In the genomic region with DNA sequence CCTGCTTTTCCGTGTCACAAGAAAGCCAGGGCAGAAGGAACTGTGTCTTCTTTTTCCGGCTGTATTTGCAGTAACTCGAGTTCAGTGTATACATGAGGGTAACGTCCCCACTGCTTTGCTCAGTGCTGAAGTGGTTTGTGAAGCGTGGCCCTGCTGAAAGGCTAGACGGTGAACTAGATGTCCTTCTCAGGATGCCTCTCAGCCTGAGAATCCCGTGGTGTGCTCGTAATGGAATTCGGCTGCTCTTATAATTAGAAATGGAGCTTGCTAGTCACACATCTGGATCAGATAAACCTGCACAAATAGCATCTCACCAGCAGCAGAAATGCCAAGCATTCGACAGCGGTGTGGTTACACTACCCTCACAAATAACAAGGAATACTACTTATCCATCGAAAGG, we compare ENCODE assay signal across 19 mouse cellular contexts. TPM values are rescaled to one million over a fixed set of nuclear protein-coding genes. Genes with fewer than 3 reads are reported as not detected.
DNase-seq lines count a peak whose midpoint lies in the region; ATAC-seq lines count a peak whose summit lies in the region.
"Had no signal": no experiment of that assay in that cellular context is flagged by ENCODE, and none has a peak within 500 bp of the region (broad histone marks: within the 10 kb centered on the region; RNA-seq: fewer than 3 reads in every experiment).

No protein-coding gene starts in this region.

- no peaks in the 10 kb centered on the region for H3K27me3 ChIP-seq in heart, embryonic 12.5 days (replicated peaks)
- no peaks in the 10 kb centered on the region for H3K27me3 ChIP-seq in midbrain, embryonic 13.5 days
- no peaks in the 10 kb centered on the region for H3K27me3 ChIP-seq in midbrain, embryonic 14.5 days (ENCODE audit: control insufficient read depth, insufficient read depth, low read length)
- no peaks in the 10 kb centered on the region for H3K27me3 ChIP-seq in embryonic facial prominence, embryonic 14.5 days (replicated peaks; ENCODE audit: control insufficient read depth, insufficient read depth, low read length)
- no peaks in the 10 kb centered on the region for H3K27me3 ChIP-seq in kidney, embryonic 14.5 days (ENCODE audit: control insufficient read depth, insufficient read depth, low read length)
- H3K27me3 ChIP-seq: forebrain, embryonic 12.5 days; liver, embryonic 15.5 days had no signal

- H3K27ac ChIP-seq in heart, embryonic 12.5 days (ENCODE audit: poor library complexity, severe bottlenecking): peak overlapping the region; percentile 87
- H3K27ac ChIP-seq in midbrain, embryonic 13.5 days: 0 out of 2 replicates have a peak overlapping the region, but pooled peaks have one; percentile 20
- H3K27ac ChIP-seq in midbrain, embryonic 14.5 days (replicated peaks; ENCODE audit: low read depth, low read length): no peak overlapping the region
- H3K27ac ChIP-seq in embryonic facial prominence, embryonic 14.5 days (replicated peaks; ENCODE audit: low read depth, low read length): peak overlapping the region; percentile 46; the same call in 1 of the 2 replicates
- no peak overlapping the region for H3K27ac ChIP-seq in kidney, embryonic 14.5 days (ENCODE audit: low read depth, low read length)
- H3K27ac ChIP-seq: forebrain, embryonic 12.5 days; liver, embryonic 15.5 days had no signal

- H3K9me3 ChIP-seq in heart, embryonic 12.5 days (replicated peaks): no peaks in the 10 kb centered on the region
- no peaks in the 10 kb centered on the region for H3K9me3 ChIP-seq in midbrain, embryonic 13.5 days
- H3K9me3 ChIP-seq in midbrain, embryonic 14.5 days (ENCODE audit: control insufficient read depth, low read length): no peaks in the 10 kb centered on the region
- H3K9me3 ChIP-seq in embryonic facial prominence, embryonic 14.5 days (ENCODE audit: control insufficient read depth, low read length): no peaks in the 10 kb centered on the region
- H3K9me3 ChIP-seq in kidney, embryonic 14.5 days (ENCODE audit: control insufficient read depth, low read length): no peaks in the 10 kb centered on the region
- H3K9me3 ChIP-seq: forebrain, embryonic 12.5 days; G1E; liver, embryonic 15.5 days had no signal

- H3K4me3 ChIP-seq in heart, embryonic 12.5 days: no peak overlapping the region
- no peak overlapping the region for H3K4me3 ChIP-seq in midbrain, embryonic 13.5 days (replicated peaks)
- no peak overlapping the region for H3K4me3 ChIP-seq in midbrain, embryonic 14.5 days (replicated peaks; ENCODE audit: low read depth, low read length)
- H3K4me3 ChIP-seq in embryonic facial prominence, embryonic 14.5 days (ENCODE audit: low read depth, low read length): no peak overlapping the region
- H3K4me3 ChIP-seq in kidney, embryonic 14.5 days (ENCODE audit: low read length): no peak overlapping the region
- H3K4me3 ChIP-seq: forebrain, embryonic 12.5 days; liver, embryonic 15.5 days had no signal

- WGBS in heart, embryonic 12.5 days: 36% methylated on average over 12 of the region's 12 CpGs
- WGBS in midbrain, embryonic 13.5 days: 81% methylated on average over 12 of the region's 12 CpGs
- WGBS in midbrain, embryonic 14.5 days: 77% methylated on average over 12 of the region's 12 CpGs
- 22% methylated on average over 12 of the region's 12 CpGs for WGBS in embryonic facial prominence, embryonic 14.5 days
- 55% methylated on average over 12 of the region's 12 CpGs for WGBS in kidney, embryonic 14.5 days

- no peaks in the 10 kb centered on the region; the same call in 1 of the 2 replicates for H3K36me3 ChIP-seq in heart, embryonic 12.5 days
- H3K36me3 ChIP-seq in midbrain, embryonic 13.5 days: no peaks in the 10 kb centered on the region
- no peaks in the 10 kb centered on the region for H3K36me3 ChIP-seq in midbrain, embryonic 14.5 days (ENCODE audit: control insufficient read depth, insufficient read depth, low read length)
- H3K36me3 ChIP-seq in embryonic facial prominence, embryonic 14.5 days (ENCODE audit: control insufficient read depth, insufficient read depth, low read length): no peaks in the 10 kb centered on the region
- no peaks in the 10 kb centered on the region for H3K36me3 ChIP-seq in kidney, embryonic 14.5 days (ENCODE audit: control insufficient read depth, insufficient read depth, low read length)
- H3K36me3 ChIP-seq: forebrain, embryonic 12.5 days; G1E; liver, embryonic 15.5 days had no signal

- intact Hi-C loops in heart, postnatal 25 days (cut with DNase I): no loop called here

- DNase-seq in heart, postnatal 25 days (ENCODE audit: low spot score): no peak
- DNase-seq in midbrain, embryonic 14.5 days: no peak
- DNase-seq in embryonic facial prominence, embryonic 14.5 days (ENCODE audit: low spot score): peak; percentile 61
- DNase-seq in skeletal muscle tissue, adult 2 months (ENCODE audit: low read depth, low spot score): peak; percentile 34
- no peak for DNase-seq in kidney, postnatal 25 days
- DNase-seq: cerebellum, postnatal 10 days; kidney, adult 11 months; kidney, postnatal 14 days; lung, postnatal 14 days; thymus, postnatal 4 days had no signal

- ATAC-seq in heart, embryonic 12.5 days (ENCODE audit: insufficient number of reproducible peaks, low FRiP score): no peak
- no peak for ATAC-seq in midbrain, embryonic 13.5 days
- no peak for ATAC-seq in midbrain, embryonic 14.5 days (ENCODE audit: low FRiP score, low TSS enrichment)
- no peak for ATAC-seq in embryonic facial prominence, embryonic 14.5 days (ENCODE audit: low read depth)
- ATAC-seq in kidney, embryonic 14.5 days (ENCODE audit: low FRiP score, low TSS enrichment): no peak
- ATAC-seq: CD4-positive, CD25-positive, alpha-beta regulatory T cell, adult 4 months; hindbrain, embryonic 16.5 days had no signal

- H3K4me2 ChIP-seq in heart, embryonic 12.5 days: no peak overlapping the region
- H3K4me2 ChIP-seq in midbrain, embryonic 13.5 days (replicated peaks): no peak overlapping the region
- no peak overlapping the region for H3K4me2 ChIP-seq in midbrain, embryonic 14.5 days (ENCODE audit: low read length)
- H3K4me2 ChIP-seq in embryonic facial prominence, embryonic 14.5 days (ENCODE audit: low read depth, low read length): no peak overlapping the region
- no peak overlapping the region for H3K4me2 ChIP-seq in kidney, embryonic 14.5 days (replicated peaks; ENCODE audit: low read depth, low read length)
- H3K4me2 ChIP-seq: forebrain, embryonic 12.5 days; liver, embryonic 15.5 days; midbrain, embryonic 11.5 days had no signal

- peaks cover 89% of the 10 kb centered on the region for H3K4me1 ChIP-seq in heart, embryonic 12.5 days (replicated peaks)
- H3K4me1 ChIP-seq in midbrain, embryonic 13.5 days (replicated peaks): peaks cover 20% of the 10 kb centered on the region; the same call in 1 of the 2 replicates
- H3K4me1 ChIP-seq in midbrain, embryonic 14.5 days (ENCODE audit: control insufficient read depth, insufficient read depth, low read length): no peaks in the 10 kb centered on the region
- peaks cover 33% of the 10 kb centered on the region for H3K4me1 ChIP-seq in embryonic facial prominence, embryonic 14.5 days (ENCODE audit: control insufficient read depth, insufficient read depth, low read length)
- 0 out of 2 replicates have a peak, but pooled peaks cover 7% of the 10 kb centered on the region for H3K4me1 ChIP-seq in kidney, embryonic 14.5 days (ENCODE audit: control insufficient read depth, insufficient read depth, low read length)

- H3K9ac ChIP-seq in heart, embryonic 12.5 days: no peak overlapping the region
- H3K9ac ChIP-seq in midbrain, embryonic 13.5 days (replicated peaks): no peak overlapping the region
- no peak overlapping the region for H3K9ac ChIP-seq in midbrain, embryonic 14.5 days (replicated peaks; ENCODE audit: low read length)
- no peak overlapping the region for H3K9ac ChIP-seq in embryonic facial prominence, embryonic 14.5 days (ENCODE audit: low read depth, low read length)
- H3K9ac ChIP-seq in kidney, embryonic 14.5 days (ENCODE audit: low read depth, low read length): no peak overlapping the region
- H3K9ac ChIP-seq: forebrain, embryonic 12.5 days; liver, embryonic 15.5 days had no signal

RNA-seq across cellular contexts. Expression of a gene that starts 40.7 kb away (rescaled TPM):
- 36.8 and 43.6 TPM in 2 replicates for polyA plus RNA-seq in heart, embryonic 12.5 days (2016; fragmentation: Nextera tagmentation; extraction: Ambion mirVana)
- total RNA-seq in heart, postnatal 25 days (2021): 10 to 100 TPM; 58.5 to 69.4 TPM
- polyA plus RNA-seq in midbrain, embryonic 13.5 days (2015; fragmentation: Nextera tagmentation; extraction: Ambion mirVana): 7.1 and 10.0 TPM in 2 replicates
- 6.7 and 8.1 TPM in 2 replicates for polyA plus RNA-seq in midbrain, embryonic 14.5 days (2014; fragmentation: Nextera tagmentation; extraction: Ambion mirVana)
- 43.2 and 44.3 TPM in 2 replicates for polyA plus RNA-seq in embryonic facial prominence, embryonic 14.5 days (2014; fragmentation: Nextera tagmentation; extraction: Ambion mirVana)
- polyA plus RNA-seq in kidney, embryonic 14.5 days (2014; fragmentation: Nextera tagmentation; extraction: Ambion mirVana): 18.5 and 28.7 TPM in 2 replicates
- polyA plus RNA-seq: G1E had no signal

Comparison
In these comparisons a context has a peak if more than half of its experiments do, and no peak if none do; other contexts are left out.
1. H3K27ac ChIP-seq: peak in heart, embryonic 12.5 days (single experiment), midbrain, embryonic 13.5 days (single experiment) and embryonic facial prominence, embryonic 14.5 days (single experiment); none in midbrain, embryonic 14.5 days (single experiment) and kidney, embryonic 14.5 days (single experiment).
2. DNase-seq: peak in embryonic facial prominence, embryonic 14.5 days (single experiment) and skeletal muscle tissue, adult 2 months (single experiment); none in heart, postnatal 25 days (single experiment), midbrain, embryonic 14.5 days (single experiment) and kidney, postnatal 25 days (0 of 2).